ENCODE assay signal across 12 mouse cellular contexts in the genomic region with DNA sequence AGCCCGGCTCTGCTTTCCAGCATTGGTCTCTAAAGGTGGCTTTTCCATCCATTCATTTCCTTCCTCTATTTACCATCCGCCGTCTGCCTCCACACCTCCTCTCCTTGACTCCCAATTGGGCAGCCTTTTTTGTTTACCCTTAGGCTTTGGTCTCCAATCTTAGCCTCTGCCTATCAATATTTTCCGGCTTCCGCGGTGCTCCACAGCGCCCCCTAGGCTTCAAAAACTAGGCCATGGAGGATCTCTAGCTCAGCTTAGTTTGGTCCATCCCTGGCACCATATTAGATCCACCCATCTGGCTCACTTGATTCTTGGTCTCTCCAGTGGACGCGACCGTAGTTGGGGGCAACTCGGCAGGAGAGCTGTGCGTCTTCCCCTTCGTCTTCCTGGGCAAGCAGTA. TPM values are rescaled to one million over a fixed set of nuclear protein-coding genes. Genes with fewer than 3 reads are reported as not detected.
DNase-seq lines count a peak whose midpoint lies in the region; ATAC-seq and TF ChIP-seq lines count a peak whose summit lies in the region.
"Had no signal": no experiment of that assay in that cellular context is flagged by ENCODE, and none has a peak within 500 bp of the region (broad histone marks: within the 10 kb centered on the region; RNA-seq: fewer than 3 reads in every experiment).

No protein-coding gene starts in this region.

- H3K79me2 ChIP-seq in MEL (ENCODE audit: control insufficient read depth, insufficient read depth, low read length, poor library complexity) = no peaks in the 10 kb centered on the region

- no peak overlapping the region for H3K27ac ChIP-seq in gastrocnemius, adult 2 months
- no peak overlapping the region for H3K27ac ChIP-seq in liver, embryonic 15.5 days (replicated peaks)
- H3K27ac ChIP-seq in liver, embryonic 12.5 days = no peak overlapping the region
- no peak overlapping the region for H3K27ac ChIP-seq in MEL (ENCODE audit: control insufficient read depth, low read depth, low read length)
- H3K27ac ChIP-seq in liver, postnatal 0 days (ENCODE audit: low read depth) = no peak overlapping the region
- H3K27ac ChIP-seq: kidney, embryonic 15.5 days had no signal

- no peak overlapping the region for H3K4me2 ChIP-seq in liver, embryonic 15.5 days
- H3K4me2 ChIP-seq in liver, embryonic 12.5 days = no peak overlapping the region
- peak overlapping the region; percentile 7; the same call in 1 of the 2 replicates for H3K4me2 ChIP-seq in liver, postnatal 0 days (ENCODE audit: low read depth, low read length)
- H3K4me2 ChIP-seq: kidney, embryonic 15.5 days had no signal

- peaks cover 96% of the 10 kb centered on the region for H3K27me3 ChIP-seq in liver, embryonic 15.5 days
- H3K27me3 ChIP-seq in liver, embryonic 12.5 days (replicated peaks) = peaks cover 96% of the 10 kb centered on the region
- no peaks in the 10 kb centered on the region; a peak in 2 of 4 replicates for H3K27me3 ChIP-seq in MEL (ENCODE audit: control insufficient read depth in 1 of 2, insufficient read depth in 2 of 2, low read length in 2 of 2)
- peaks cover 71% of the 10 kb centered on the region for H3K27me3 ChIP-seq in liver, postnatal 0 days (ENCODE audit: insufficient read depth, low read length)

- intact Hi-C loops in gastrocnemius, adult 2 months (cut with DNase I) = no loop called here
- intact Hi-C loops in gastrocnemius, postnatal 14 days (cut with DNase I; ENCODE audit: low total_unique reads) = loop anchor here (5.0 kb wide), 1 partner anchor 87 kb away; no protein-coding TSS in a partner anchor

- no peak for TF ChIP-seq RAD21 in MEL (IDR thresholded peaks at IDR 0.05; ENCODE audit: low read depth, low read length)

- TF ChIP-seq CTCF in gastrocnemius, adult 2 months (IDR thresholded peaks at IDR 0.05) = peak; percentile 40
- peak in 2 of 3 experiments; percentile 25 to 32; a peak in 3 of 6 replicates for TF ChIP-seq CTCF in MEL (IDR thresholded peaks at IDR 0.05 in 2 of 3, conservative IDR thresholded peaks at IDR 0.05 in 1 of 3; ENCODE audit: control insufficient read depth in 1 of 3, insufficient read depth in 1 of 3, low read depth in 2 of 3, low read length in 3 of 3, poor library complexity in 1 of 3, severe bottlenecking in 1 of 3)
- TF ChIP-seq CTCF in liver, postnatal 0 days (IDR thresholded peaks at IDR 0.05; ENCODE audit: low read depth) = peak; percentile 60

- no peak overlapping the region for H3K4me3 ChIP-seq in gastrocnemius, adult 2 months
- H3K4me3 ChIP-seq in liver, embryonic 15.5 days (replicated peaks) = 0 out of 2 replicates have a peak overlapping the region, but pooled peaks have one; percentile 21
- no peak overlapping the region for H3K4me3 ChIP-seq in liver, embryonic 12.5 days
- no peak overlapping the region for H3K4me3 ChIP-seq in MEL (ENCODE audit: control insufficient read depth in 1 of 2, insufficient read depth in 1 of 2, low read depth in 2 of 2, low read length in 2 of 2)
- H3K4me3 ChIP-seq in liver, postnatal 0 days (ENCODE audit: low read depth, low read length) = peak overlapping the region; percentile 30
- H3K4me3 ChIP-seq: kidney, embryonic 15.5 days had no signal

- no peak overlapping the region for H3K9ac ChIP-seq in liver, embryonic 15.5 days
- H3K9ac ChIP-seq in liver, embryonic 12.5 days = no peak overlapping the region
- no peak overlapping the region for H3K9ac ChIP-seq in MEL (ENCODE audit: control insufficient read depth, low read depth, low read length, poor library complexity, severe bottlenecking)
- no peak overlapping the region for H3K9ac ChIP-seq in liver, postnatal 0 days (replicated peaks)
- H3K9ac ChIP-seq: kidney, embryonic 15.5 days had no signal

- no peak for TF ChIP-seq EP300 in MEL (IDR thresholded peaks at IDR 0.05; ENCODE audit: low read depth in 1 of 2, low read length in 2 of 2)
- TF ChIP-seq EP300 in liver, postnatal 0 days (IDR thresholded peaks at IDR 0.05; ENCODE audit: low read depth) = no peak

- ATAC-seq in liver, embryonic 15.5 days (ENCODE audit: insufficient read depth) = no peak
- no peak for ATAC-seq in liver, embryonic 12.5 days
- 0 out of 2 replicates have a peak, but pooled peaks have one; percentile 9 for ATAC-seq in liver, postnatal 0 days
- ATAC-seq: Patski had no signal

- peaks cover 15% of the 10 kb centered on the region for H3K4me1 ChIP-seq in liver, embryonic 15.5 days (replicated peaks)
- peaks cover 15% of the 10 kb centered on the region for H3K4me1 ChIP-seq in liver, embryonic 12.5 days
- no peaks in the 10 kb centered on the region for H3K4me1 ChIP-seq in MEL (ENCODE audit: control insufficient read depth in 1 of 2, insufficient read depth in 2 of 2, low read length in 2 of 2)
- no peaks in the 10 kb centered on the region for H3K4me1 ChIP-seq in liver, postnatal 0 days (ENCODE audit: insufficient read depth)

- no peak for TF ChIP-seq POLR2A in MEL (IDR thresholded peaks at IDR 0.05; ENCODE audit: control insufficient read depth in 1 of 2, insufficient read depth in 1 of 2, low read depth in 1 of 2, low read length in 2 of 2, poor library complexity in 1 of 2)

- 22% methylated on average over 13 of the region's 13 CpGs for WGBS in liver, embryonic 15.5 days (ENCODE audit: insufficient replicate concordance)
- WGBS in liver, embryonic 12.5 days (ENCODE audit: insufficient replicate concordance) = 20% methylated on average over 13 of the region's 13 CpGs
- 15% methylated on average over 13 of the region's 13 CpGs for WGBS in liver, postnatal 0 days (ENCODE audit: insufficient replicate concordance)

- H3K9me3 ChIP-seq in liver, embryonic 15.5 days (replicated peaks) = no peaks in the 10 kb centered on the region
- H3K9me3 ChIP-seq in liver, embryonic 12.5 days (replicated peaks) = no peaks in the 10 kb centered on the region
- no peaks in the 10 kb centered on the region for H3K9me3 ChIP-seq in MEL (replicated peaks; ENCODE audit: insufficient read depth, low read length)
- no peaks in the 10 kb centered on the region for H3K9me3 ChIP-seq in liver, postnatal 0 days (ENCODE audit: low read length)
- H3K9me3 ChIP-seq: kidney, embryonic 15.5 days had no signal

- DNase-seq in gastrocnemius, adult 2 months = no peak
- DNase-seq in gastrocnemius, postnatal 14 days = no peak
- DNase-seq in MEL (ENCODE audit: low read depth, low spot score) = no peak
- DNase-seq in liver, postnatal 0 days = peak; percentile 54
- no peak for DNase-seq in right cerebral cortex, postnatal 36 days (ENCODE audit: low spot score in 2 of 2)
- no peak for DNase-seq in right cerebral cortex, postnatal 4 days
- DNase-seq: gastrocnemius, postnatal 10 days; thymus, adult 18-20 months had no signal

- H3K36me3 ChIP-seq in liver, embryonic 15.5 days (replicated peaks) = no peaks in the 10 kb centered on the region
- H3K36me3 ChIP-seq in liver, embryonic 12.5 days = no peaks in the 10 kb centered on the region
- H3K36me3 ChIP-seq in MEL (ENCODE audit: control insufficient read depth in 1 of 2, insufficient read depth in 2 of 2, low read length in 2 of 2) = no peaks in the 10 kb centered on the region
- H3K36me3 ChIP-seq in liver, postnatal 0 days (replicated peaks; ENCODE audit: insufficient read depth, low read length) = no peaks in the 10 kb centered on the region
- H3K36me3 ChIP-seq: kidney, embryonic 15.5 days had no signal

TF ChIP-seq in MEL, 35 proteins besides CTCF, POLR2A, EP300 and RAD21 (continues in another document):
- no peak for TF ChIP-seq JUND (IDR thresholded peaks at IDR 0.05; ENCODE audit: low read depth, low read length)
- no peak for TF ChIP-seq ZNF384 (IDR thresholded peaks at IDR 0.05; ENCODE audit: low read depth, low read length)
- no peak for TF ChIP-seq POLR2AphosphoS2 (IDR thresholded peaks at IDR 0.05; ENCODE audit: low read length)
- no peak for TF ChIP-seq NRF1 (IDR thresholded peaks at IDR 0.05; ENCODE audit: insufficient read depth, low read depth, low read length, poor library complexity, severe bottlenecking)
- no peak for TF ChIP-seq MAX (IDR thresholded peaks at IDR 0.05; ENCODE audit: low read length)
- no peak for TF ChIP-seq POLR2AphosphoS5 (IDR thresholded peaks at IDR 0.05; ENCODE audit: borderline replicate concordance, low read depth, low read length)
- no peak for TF ChIP-seq ZMIZ1 (IDR thresholded peaks at IDR 0.05; ENCODE audit: low read depth, low read length)
- no peak for TF ChIP-seq MYB (IDR thresholded peaks at IDR 0.05; ENCODE audit: low read depth, low read length)

RNA-seq across cellular contexts. Expression of gene Mmp9, which starts 9.9 kb away (rescaled TPM):
- 1 to 10 TPM in 1 of 2 experiments, under 1 TPM in 1; 0.46 to 1.1 TPM for total RNA-seq in gastrocnemius, adult 2 months (2021)
- total RNA-seq in gastrocnemius, postnatal 14 days (2021) = 1 to 10 TPM in 1 of 2 experiments, under 1 TPM in 1; 0.95 to 1.2 TPM
- 5.9 and 10.2 TPM in 2 replicates for polyA plus RNA-seq in liver, embryonic 15.5 days (2015; fragmentation: Nextera tagmentation; extraction: Ambion mirVana)
- polyA plus RNA-seq in liver, embryonic 12.5 days (2016; fragmentation: Nextera tagmentation; extraction: Ambion mirVana) = 1.9 TPM in 2 replicates
- 0.20 and 0.23 TPM in 2 replicates for total RNA-seq in MEL (2012; rRNA removed)
- polyA plus RNA-seq in MEL (2012; ENCODE audit: insufficient read depth in 1 of 2, insufficient read length in 2 of 2, low read depth in 1 of 2, low replicate concordance in 2 of 2, missing spikeins in 1 of 2) = under 1 TPM in 1 of 2 experiments, not detected in 1; 0.19 TPM
- 15.8 and 17.2 TPM in 2 replicates for polyA plus RNA-seq in liver, postnatal 0 days (2015; fragmentation: Nextera tagmentation; extraction: Ambion mirVana)

RNA-seq across cellular contexts. Expression of gene Slc12a5, which starts 10.1 kb away (rescaled TPM):
- total RNA-seq in gastrocnemius, adult 2 months (2021) = under 1 TPM; 0.36 to 0.53 TPM
- 1 to 10 TPM in 1 of 2 experiments, under 1 TPM in 1; 0.55 to 1.0 TPM for total RNA-seq in gastrocnemius, postnatal 14 days (2021)
- polyA plus RNA-seq in liver, embryonic 15.5 days (2015; fragmentation: Nextera tagmentation; extraction: Ambion mirVana) = 0.26 and 0.37 TPM in 2 replicates
- polyA plus RNA-seq in liver, embryonic 12.5 days (2016; fragmentation: Nextera tagmentation; extraction: Ambion mirVana) = 0.50 and 0.63 TPM in 2 replicates
- 0.36 and 0.50 TPM in 2 replicates for total RNA-seq in MEL (2012; rRNA removed)
- 1 to 10 TPM in 1 of 2 experiments, not detected in 1; 1.3 TPM for polyA plus RNA-seq in MEL (2012; ENCODE audit: insufficient read depth in 1 of 2, insufficient read length in 2 of 2, low read depth in 1 of 2, low replicate concordance in 2 of 2, missing spikeins in 1 of 2)
- polyA plus RNA-seq in liver, postnatal 0 days (2015; fragmentation: Nextera tagmentation; extraction: Ambion mirVana) = 0.39 and 0.60 TPM in 2 replicates

RNA-seq across cellular contexts. Expression of gene Zfp335, which starts 38.9 kb away (rescaled TPM):
- 10 to 100 TPM in 1 of 2 experiments, 1 to 10 TPM in 1; 9.7 to 10.5 TPM for total RNA-seq in gastrocnemius, adult 2 months (2021)
- total RNA-seq in gastrocnemius, postnatal 14 days (2021) = 1 to 10 TPM; 8.4 TPM
- polyA plus RNA-seq in liver, embryonic 15.5 days (2015; fragmentation: Nextera tagmentation; extraction: Ambion mirVana) = 5.9 and 6.9 TPM in 2 replicates
- 10.5 and 11.2 TPM in 2 replicates for polyA plus RNA-seq in liver, embryonic 12.5 days (2016; fragmentation: Nextera tagmentation; extraction: Ambion mirVana)
- total RNA-seq in MEL (2012; rRNA removed) = 12.3 and 12.6 TPM in 2 replicates
- 10 to 100 TPM in 1 of 2 experiments, not detected in 1; 24.1 TPM for polyA plus RNA-seq in MEL (2012; ENCODE audit: insufficient read depth in 1 of 2, insufficient read length in 2 of 2, low read depth in 1 of 2, low replicate concordance in 2 of 2, missing spikeins in 1 of 2)
- 2.1 and 2.5 TPM in 2 replicates for polyA plus RNA-seq in liver, postnatal 0 days (2015; fragmentation: Nextera tagmentation; extraction: Ambion mirVana)

Comparison
In these comparisons a context has a peak if more than half of its experiments do, and no peak if none do; other contexts are left out.
1. H3K4me3 ChIP-seq: peak in liver, embryonic 15.5 days (single experiment) and liver, postnatal 0 days (single experiment); none in gastrocnemius, adult 2 months (single experiment), liver, embryonic 12.5 days (single experiment) and MEL (0 of 2).
2. Peak in every context shown above with its lines, with median percentiles within 50 percentile points of each other: CTCF ChIP-seq.